Mouse (Mus musculus): ENCODE measurements around the gene Apopt1. TPM values are rescaled to one million over a fixed set of nuclear protein-coding genes. Genes with fewer than 3 reads are reported as not detected.
"Not testable (repeated sequence)": the region's sequence is repeated elsewhere in the genome, so short reads cannot be mapped to it uniquely, and the experiment has no call there.

Apopt1 gene
- polyA plus RNA-seq, 1 experiment, result 29.9 TPM

- Histone ChIP-seq H3K79me3 (ENCODE audit: low read depth) (no peaks in the 10 kb centered on the region), H3K79me2 (ENCODE audit: control insufficient read depth, insufficient read depth) (no peaks in the 10 kb centered on the region), H3K4me3 (ENCODE audit: insufficient read depth, poor library complexity, severe bottlenecking) (no peak overlapping the region), H3K36me3 (ENCODE audit: control insufficient read depth, insufficient read depth) (no peaks in the 10 kb centered on the region), H3K27me3 (ENCODE audit: control insufficient read depth, insufficient read depth, insufficient read length) (no peaks in the 10 kb centered on the region), H3ac (ENCODE audit: control insufficient read depth, insufficient read length, low read depth) (no peak overlapping the region)
- TF ChIP-seq CTCF (IDR thresholded peaks at IDR 0.05; ENCODE audit: control insufficient read depth, insufficient read depth, insufficient read length) (no peak), MYOD1 (IDR thresholded peaks at IDR 0.05; ENCODE audit: control insufficient read depth, insufficient read length, low read depth) (no peak), FOSL1 (IDR thresholded peaks at IDR 0.05; ENCODE audit: insufficient read depth, low read length, poor library complexity, severe bottlenecking) (no peak), MYOG (IDR thresholded peaks at IDR 0.05; ENCODE audit: control insufficient read depth, extremely low read depth, insufficient read length) (no peak), MAX (IDR thresholded peaks at IDR 0.05) (no peak), USF1 (IDR thresholded peaks at IDR 0.05; ENCODE audit: low read depth) (no peak), CEBPB (IDR thresholded peaks at IDR 0.05; ENCODE audit: low read depth) (no peak)
Observed at GRCm38 (mm10) chr12:111726122-111726463, 13.0 kb downstream of the Apopt1 start.

DNA sequence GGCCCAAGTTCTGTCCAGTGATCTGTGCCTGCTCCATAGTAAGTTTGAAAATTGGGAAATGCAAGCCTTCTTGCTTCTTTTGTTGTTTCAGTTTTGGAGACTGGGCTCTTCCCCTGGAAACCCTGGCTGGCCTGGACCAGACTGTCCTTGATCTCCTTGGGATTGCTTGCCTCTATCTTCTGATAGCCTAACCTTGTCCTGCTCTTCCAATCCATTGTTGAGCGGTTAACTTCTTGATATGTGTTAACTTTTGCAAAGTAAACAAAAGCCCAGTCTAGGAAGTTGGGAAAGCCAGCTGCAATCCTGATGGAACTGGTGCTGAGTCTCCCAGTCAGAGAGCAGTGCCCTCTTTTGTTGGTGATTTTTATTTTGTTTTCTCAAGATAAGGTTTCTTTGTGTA lies 14.9 kb downstream of the Apopt1 start:
- no peaks in the 10 kb centered on the region for H3K79me2 ChIP-seq (ENCODE audit: control insufficient read depth, insufficient read depth)
- no peaks in the 10 kb centered on the region for H3K79me3 ChIP-seq (ENCODE audit: low read depth)
- H3ac ChIP-seq (ENCODE audit: control insufficient read depth, insufficient read length, low read depth), result no peak overlapping the region
- no peaks in the 10 kb centered on the region for H3K36me3 ChIP-seq (ENCODE audit: control insufficient read depth, insufficient read depth)
- H3K27me3 ChIP-seq (ENCODE audit: control insufficient read depth, insufficient read depth, insufficient read length), result no peaks in the 10 kb centered on the region
- no peak for TF ChIP-seq FOSL1 (IDR thresholded peaks at IDR 0.05; ENCODE audit: insufficient read depth, low read length, poor library complexity, severe bottlenecking)
- TF ChIP-seq USF1 (IDR thresholded peaks at IDR 0.05; ENCODE audit: low read depth), result no peak
- TF ChIP-seq CTCF (IDR thresholded peaks at IDR 0.05; ENCODE audit: control insufficient read depth, insufficient read depth, insufficient read length), result no peak
- TF ChIP-seq MAX (IDR thresholded peaks at IDR 0.05), result no peak
- TF ChIP-seq MYOD1 (IDR thresholded peaks at IDR 0.05; ENCODE audit: control insufficient read depth, insufficient read length, low read depth), result no peak
- no peak for TF ChIP-seq CEBPB (IDR thresholded peaks at IDR 0.05; ENCODE audit: low read depth)
- no peak for TF ChIP-seq MYOG (IDR thresholded peaks at IDR 0.05; ENCODE audit: control insufficient read depth, extremely low read depth, insufficient read length)
- H3K4me3 ChIP-seq (ENCODE audit: insufficient read depth, poor library complexity, severe bottlenecking), result no peak overlapping the region

DNA sequence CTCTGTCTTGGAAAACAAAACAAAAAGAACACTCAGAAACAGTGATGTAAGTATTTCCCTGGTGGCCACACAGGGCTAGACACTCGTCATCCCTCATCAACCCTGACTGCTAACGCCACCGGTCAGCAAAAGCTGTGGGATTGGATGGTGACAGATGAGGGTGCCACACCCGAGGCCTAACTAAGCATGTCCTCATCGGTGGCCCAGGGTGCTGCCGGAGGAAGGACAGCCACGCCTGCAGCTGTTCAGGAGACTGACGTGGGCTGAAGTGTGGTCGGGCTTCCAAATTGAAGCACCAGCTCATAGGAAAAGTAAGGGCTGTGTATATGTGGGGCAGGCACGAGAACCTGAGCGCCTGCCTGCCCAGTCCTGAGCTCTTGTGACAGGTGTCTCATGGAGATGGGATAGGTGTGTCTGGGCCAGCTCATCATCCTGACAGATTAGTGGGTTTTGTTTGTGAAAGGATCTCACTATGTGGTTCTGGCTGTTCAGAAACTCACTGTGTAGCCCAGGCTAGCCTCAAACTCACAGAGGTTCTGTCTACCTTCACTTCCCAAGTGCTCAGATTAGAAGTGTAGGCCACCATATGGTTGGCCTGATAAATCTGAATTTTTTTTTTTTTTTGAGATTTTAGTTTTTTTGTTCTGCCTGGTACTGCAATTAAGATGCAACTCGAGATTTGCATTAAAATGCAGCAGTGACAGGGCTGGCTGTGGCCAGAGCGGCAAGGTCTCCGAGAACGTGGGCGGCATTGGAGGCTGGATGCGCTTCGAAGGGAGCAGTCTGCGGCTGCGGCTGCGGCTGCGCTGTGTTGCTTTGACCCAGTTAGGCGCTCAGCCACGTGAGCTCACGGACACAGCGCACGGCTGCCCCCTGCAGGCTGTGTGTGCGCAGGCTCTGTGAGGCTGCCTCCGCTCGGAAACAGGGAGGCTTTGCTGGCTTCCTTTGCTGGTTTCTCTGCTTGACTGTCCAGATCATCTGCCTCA lies 19.1 kb downstream of the Apopt1 start:
- no peaks in the 10 kb centered on the region for H3K79me3 ChIP-seq (ENCODE audit: low read depth)
- H3K27me3 ChIP-seq (ENCODE audit: control insufficient read depth, insufficient read depth, insufficient read length), result no peaks in the 10 kb centered on the region
- H3K36me3 ChIP-seq (ENCODE audit: control insufficient read depth, insufficient read depth), result no peaks in the 10 kb centered on the region
- TF ChIP-seq FOSL1 (IDR thresholded peaks at IDR 0.05; ENCODE audit: insufficient read depth, low read length, poor library complexity, severe bottlenecking), result no peak
- TF ChIP-seq CEBPB (IDR thresholded peaks at IDR 0.05; ENCODE audit: low read depth), result no peak
- peak; percentile 74 for TF ChIP-seq MAX (IDR thresholded peaks at IDR 0.05)
- no peak for TF ChIP-seq MYOG (IDR thresholded peaks at IDR 0.05; ENCODE audit: control insufficient read depth, extremely low read depth, insufficient read length)
- TF ChIP-seq CTCF (IDR thresholded peaks at IDR 0.05; ENCODE audit: control insufficient read depth, insufficient read depth, insufficient read length), result peak; percentile 97
- TF ChIP-seq MYOD1 (IDR thresholded peaks at IDR 0.05; ENCODE audit: control insufficient read depth, insufficient read length, low read depth), result peak; percentile 84
- TF ChIP-seq USF1 (IDR thresholded peaks at IDR 0.05; ENCODE audit: low read depth), result peak; percentile 62
- no peak overlapping the region for H3ac ChIP-seq (ENCODE audit: control insufficient read depth, insufficient read length, low read depth)
- H3K79me2 ChIP-seq (ENCODE audit: control insufficient read depth, insufficient read depth), result no peaks in the 10 kb centered on the region
- no peak overlapping the region for H3K4me3 ChIP-seq (ENCODE audit: insufficient read depth, poor library complexity, severe bottlenecking)

GRCm38 (mm10) chr12:111732921-111733320 lies 19.9 kb downstream of the Apopt1 start:
- no peaks in the 10 kb centered on the region for H3K27me3 ChIP-seq (ENCODE audit: control insufficient read depth, insufficient read depth, insufficient read length)
- H3K79me2 ChIP-seq (ENCODE audit: control insufficient read depth, insufficient read depth), result no peaks in the 10 kb centered on the region
- no peaks in the 10 kb centered on the region for H3K36me3 ChIP-seq (ENCODE audit: control insufficient read depth, insufficient read depth)
- TF ChIP-seq MYOD1 (IDR thresholded peaks at IDR 0.05; ENCODE audit: control insufficient read depth, insufficient read length, low read depth), result no peak
- TF ChIP-seq CTCF (IDR thresholded peaks at IDR 0.05; ENCODE audit: control insufficient read depth, insufficient read depth, insufficient read length), result no peak
- no peak for TF ChIP-seq MYOG (IDR thresholded peaks at IDR 0.05; ENCODE audit: control insufficient read depth, extremely low read depth, insufficient read length)
- no peak for TF ChIP-seq CEBPB (IDR thresholded peaks at IDR 0.05; ENCODE audit: low read depth)
- no peak for TF ChIP-seq USF1 (IDR thresholded peaks at IDR 0.05; ENCODE audit: low read depth)
- TF ChIP-seq FOSL1 (IDR thresholded peaks at IDR 0.05; ENCODE audit: insufficient read depth, low read length, poor library complexity, severe bottlenecking), result no peak
- TF ChIP-seq MAX (IDR thresholded peaks at IDR 0.05), result no peak
- no peak overlapping the region for H3K4me3 ChIP-seq (ENCODE audit: insufficient read depth, poor library complexity, severe bottlenecking)
- H3K79me3 ChIP-seq (ENCODE audit: low read depth), result no peaks in the 10 kb centered on the region
- no peak overlapping the region for H3ac ChIP-seq (ENCODE audit: control insufficient read depth, insufficient read length, low read depth)

DNA sequence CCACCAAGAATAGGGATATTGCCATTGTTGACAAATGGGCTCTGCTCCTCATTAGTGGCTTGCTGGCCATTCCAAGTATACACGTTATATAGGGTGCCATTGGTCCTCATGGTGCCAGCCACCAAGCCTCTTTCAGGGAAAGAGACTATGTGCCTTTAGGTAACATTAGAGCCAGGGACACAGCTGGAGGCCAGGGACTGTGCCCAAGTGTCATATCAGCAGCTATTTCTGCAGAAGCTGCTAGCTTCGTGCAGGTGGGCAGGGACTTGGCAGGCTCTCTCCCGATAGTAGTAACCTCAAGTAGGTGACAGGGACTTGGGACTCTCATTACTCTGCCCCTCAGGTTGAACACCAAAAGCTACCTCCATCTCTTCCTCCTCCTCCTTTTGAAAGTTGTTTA lies 21.9 kb downstream of the Apopt1 start:
- no peak for TF ChIP-seq FOSL1 (IDR thresholded peaks at IDR 0.05; ENCODE audit: insufficient read depth, low read length, poor library complexity, severe bottlenecking)
- no peak for TF ChIP-seq CTCF (IDR thresholded peaks at IDR 0.05; ENCODE audit: control insufficient read depth, insufficient read depth, insufficient read length)
- TF ChIP-seq MAX (IDR thresholded peaks at IDR 0.05), result no peak
- TF ChIP-seq CEBPB (IDR thresholded peaks at IDR 0.05; ENCODE audit: low read depth), result no peak
- no peak for TF ChIP-seq USF1 (IDR thresholded peaks at IDR 0.05; ENCODE audit: low read depth)
- no peaks in the 10 kb centered on the region for H3K79me2 ChIP-seq (ENCODE audit: control insufficient read depth, insufficient read depth)

GRCm38 (mm10) chr12:111736676-111737075 lies 23.6 kb downstream of the Apopt1 start:
- H3K79me2 ChIP-seq (ENCODE audit: control insufficient read depth, insufficient read depth); H3K4me3 ChIP-seq (ENCODE audit: insufficient read depth, poor library complexity, severe bottlenecking); H3K36me3 ChIP-seq (ENCODE audit: control insufficient read depth, insufficient read depth); H3ac ChIP-seq (ENCODE audit: control insufficient read depth, insufficient read length, low read depth); H3K27me3 ChIP-seq (ENCODE audit: control insufficient read depth, insufficient read depth, insufficient read length); H3K79me3 ChIP-seq (ENCODE audit: low read depth): not testable (repeated sequence)

More for the DNA sequence above, 21.9 kb downstream of the Apopt1 start:
- Histone ChIP-seq H3K36me3 (ENCODE audit: control insufficient read depth, insufficient read depth) (no peaks in the 10 kb centered on the region), H3ac (ENCODE audit: control insufficient read depth, insufficient read length, low read depth) (no peak overlapping the region), H3K4me3 (ENCODE audit: insufficient read depth, poor library complexity, severe bottlenecking) (no peak overlapping the region), H3K79me3 (ENCODE audit: low read depth) (no peaks in the 10 kb centered on the region), H3K27me3 (ENCODE audit: control insufficient read depth, insufficient read depth, insufficient read length) (no peaks in the 10 kb centered on the region)

All from C2C12 (cell line).